Mouse (Mus musculus): Measurements from ENCODE around the gene Col5a3. TPM values are rescaled to one million over a fixed set of nuclear protein-coding genes. Genes with fewer than 3 reads are reported as not detected.

Col5a3 gene
- polyA plus RNA-seq (2015; fragmentation: Nextera tagmentation; extraction: Ambion mirVana): 0.85 and 1.3 TPM in 2 replicates

- Histone ChIP-seq H3K4me2 (ENCODE audit: low read length) (peak within 1 kb of the TSS; percentile 43), H3K27ac (ENCODE audit: low read length) (no peak within 1 kb of the TSS), H3K9me3 (replicated peaks; ENCODE audit: control insufficient read depth, low read length, poor library complexity, severe bottlenecking) (no peaks in the 10 kb centered on the region), H3K36me3 (ENCODE audit: control insufficient read depth, insufficient read depth, low read length) (no peaks in the 10 kb centered on the region), H3K27me3 (ENCODE audit: control insufficient read depth, insufficient read depth, low read depth, low read length) (peaks cover 8% of the 10 kb centered on the region; the same call in 1 of the 2 replicates), H3K4me3 (ENCODE audit: low read depth, low read length) (0 out of 2 replicates have a peak within 1 kb of the TSS, but pooled peaks have one; percentile 5), H3K4me1 (ENCODE audit: control insufficient read depth, insufficient read depth, low read length) (peaks cover 5% of the 10 kb centered on the region; the same call in 1 of the 2 replicates), H3K9ac (ENCODE audit: low read depth, low read length) (0 out of 2 replicates have a peak within 1 kb of the TSS, but pooled peaks have one; percentile 25)
- 5% methylated on average over 28 of the region's 29 CpGs for WGBS
- no peak for ATAC-seq
These were observed at the start of gene Col5a3 for GRCm38 (mm10) chr9:20814521-20815272. Gene Col5a3, minus strand, starts transcription at chr9:20815067.

GRCm38 (mm10) chr9:20862225-20862624, 47.4 kb upstream of the Col5a3 start:
- Histone ChIP-seq H3K4me1 (ENCODE audit: control insufficient read depth, insufficient read depth, low read length) (no peaks in the 10 kb centered on the region), H3K4me2 (ENCODE audit: low read length) (no peak overlapping the region), H3K4me3 (ENCODE audit: low read depth, low read length) (no peak overlapping the region), H3K9ac (ENCODE audit: low read depth, low read length) (no peak overlapping the region), H3K27me3 (ENCODE audit: control insufficient read depth, insufficient read depth, low read depth, low read length) (peaks cover 4% of the 10 kb centered on the region), H3K27ac (ENCODE audit: low read length) (no peak overlapping the region), H3K9me3 (replicated peaks; ENCODE audit: control insufficient read depth, low read length, poor library complexity, severe bottlenecking) (no peaks in the 10 kb centered on the region), H3K36me3 (ENCODE audit: control insufficient read depth, insufficient read depth, low read length) (no peaks in the 10 kb centered on the region)
- WGBS: 57% methylated on average over 4 of the region's 4 CpGs
- no peak for ATAC-seq

- H3K4me3 ChIP-seq (ENCODE audit: low read depth, low read length): no peak overlapping the region
- H3K27me3 ChIP-seq (ENCODE audit: control insufficient read depth, insufficient read depth, low read depth, low read length): peaks cover 4% of the 10 kb centered on the region; the same call in 1 of the 2 replicates
- H3K9me3 ChIP-seq (replicated peaks; ENCODE audit: control insufficient read depth, low read length, poor library complexity, severe bottlenecking): no peaks in the 10 kb centered on the region
- no peak overlapping the region for H3K9ac ChIP-seq (ENCODE audit: low read depth, low read length)
- no peak for ATAC-seq
- H3K36me3 ChIP-seq (ENCODE audit: control insufficient read depth, insufficient read depth, low read length): no peaks in the 10 kb centered on the region
- H3K27ac ChIP-seq (ENCODE audit: low read length): no peak overlapping the region
- H3K4me1 ChIP-seq (ENCODE audit: control insufficient read depth, insufficient read depth, low read length): no peaks in the 10 kb centered on the region
- 11% methylated on average over 4 of the region's 4 CpGs for WGBS
- no peak overlapping the region for H3K4me2 ChIP-seq (ENCODE audit: low read length)
These were observed 47.0 kb upstream of the Col5a3 start for GRCm38 (mm10) chr9:20861821-20862220.

- no peak overlapping the region for H3K27ac ChIP-seq (ENCODE audit: low read length)
- H3K36me3 ChIP-seq (ENCODE audit: control insufficient read depth, insufficient read depth, low read length): no peaks in the 10 kb centered on the region
- no peak overlapping the region for H3K9ac ChIP-seq (ENCODE audit: low read depth, low read length)
- 0 out of 2 replicates have a peak, but pooled peaks cover 4% of the 10 kb centered on the region for H3K27me3 ChIP-seq (ENCODE audit: control insufficient read depth, insufficient read depth, low read depth, low read length)
- no peak overlapping the region for H3K4me3 ChIP-seq (ENCODE audit: low read depth, low read length)
- H3K4me1 ChIP-seq (ENCODE audit: control insufficient read depth, insufficient read depth, low read length): no peaks in the 10 kb centered on the region
- no peak for ATAC-seq
- no peak overlapping the region for H3K4me2 ChIP-seq (ENCODE audit: low read length)
- H3K9me3 ChIP-seq (replicated peaks; ENCODE audit: control insufficient read depth, low read length, poor library complexity, severe bottlenecking): no peaks in the 10 kb centered on the region
- 50% methylated on average over 6 of the region's 6 CpGs for WGBS
These were observed 45.1 kb upstream of the Col5a3 start for GRCm38 (mm10) chr9:20859926-20860325.

- Histone ChIP-seq H3K9ac (ENCODE audit: low read depth, low read length) (no peak overlapping the region), H3K36me3 (ENCODE audit: control insufficient read depth, insufficient read depth, low read length) (no peaks in the 10 kb centered on the region), H3K4me1 (ENCODE audit: control insufficient read depth, insufficient read depth, low read length) (no peaks in the 10 kb centered on the region), H3K9me3 (replicated peaks; ENCODE audit: control insufficient read depth, low read length, poor library complexity, severe bottlenecking) (no peaks in the 10 kb centered on the region), H3K4me2 (ENCODE audit: low read length) (no peak overlapping the region), H3K27ac (ENCODE audit: low read length) (no peak overlapping the region), H3K4me3 (ENCODE audit: low read depth, low read length) (no peak overlapping the region), H3K27me3 (ENCODE audit: control insufficient read depth, insufficient read depth, low read depth, low read length) (peaks cover 10% of the 10 kb centered on the region; the same call in 1 of the 2 replicates)
- 14% methylated on average over 6 of the region's 6 CpGs for WGBS
- ATAC-seq: no peak
These were observed 42.3 kb upstream of the Col5a3 start for GRCm38 (mm10) chr9:20857131-20857530.

GRCm38 (mm10) chr9:20850179-20850578, 35.3 kb upstream of the Col5a3 start:
- Histone ChIP-seq H3K4me3 (ENCODE audit: low read depth, low read length) (no peak overlapping the region), H3K9me3 (replicated peaks; ENCODE audit: control insufficient read depth, low read length, poor library complexity, severe bottlenecking) (no peaks in the 10 kb centered on the region), H3K27ac (ENCODE audit: low read length) (no peak overlapping the region), H3K4me1 (ENCODE audit: control insufficient read depth, insufficient read depth, low read length) (no peaks in the 10 kb centered on the region), H3K4me2 (ENCODE audit: low read length) (no peak overlapping the region), H3K9ac (ENCODE audit: low read depth, low read length) (no peak overlapping the region), H3K27me3 (ENCODE audit: control insufficient read depth, insufficient read depth, low read depth, low read length) (peaks cover 6% of the 10 kb centered on the region; the same call in 1 of the 2 replicates), H3K36me3 (ENCODE audit: control insufficient read depth, insufficient read depth, low read length) (no peaks in the 10 kb centered on the region)
- no peak for ATAC-seq
- 78% methylated on average over 2 of the region's 2 CpGs for WGBS

- no peak for ATAC-seq
- Histone ChIP-seq H3K36me3 (ENCODE audit: control insufficient read depth, insufficient read depth, low read length) (no peaks in the 10 kb centered on the region), H3K9me3 (replicated peaks; ENCODE audit: control insufficient read depth, low read length, poor library complexity, severe bottlenecking) (no peaks in the 10 kb centered on the region), H3K27me3 (ENCODE audit: control insufficient read depth, insufficient read depth, low read depth, low read length) (no peaks in the 10 kb centered on the region), H3K4me1 (ENCODE audit: control insufficient read depth, insufficient read depth, low read length) (no peaks in the 10 kb centered on the region), H3K4me3 (ENCODE audit: low read depth, low read length) (no peak overlapping the region), H3K27ac (ENCODE audit: low read length) (no peak overlapping the region), H3K9ac (ENCODE audit: low read depth, low read length) (no peak overlapping the region), H3K4me2 (ENCODE audit: low read length) (no peak overlapping the region)
- WGBS: 30% methylated on average over 2 of the region's 2 CpGs
These were observed 27.8 kb upstream of the Col5a3 start for GRCm38 (mm10) chr9:20842670-20843069.

- Histone ChIP-seq H3K4me3 (ENCODE audit: low read depth, low read length) (no peak overlapping the region), H3K9ac (ENCODE audit: low read depth, low read length) (no peak overlapping the region), H3K36me3 (ENCODE audit: control insufficient read depth, insufficient read depth, low read length) (no peaks in the 10 kb centered on the region), H3K27ac (ENCODE audit: low read length) (no peak overlapping the region), H3K9me3 (replicated peaks; ENCODE audit: control insufficient read depth, low read length, poor library complexity, severe bottlenecking) (no peaks in the 10 kb centered on the region), H3K4me1 (ENCODE audit: control insufficient read depth, insufficient read depth, low read length) (no peaks in the 10 kb centered on the region), H3K27me3 (ENCODE audit: control insufficient read depth, insufficient read depth, low read depth, low read length) (no peaks in the 10 kb centered on the region), H3K4me2 (ENCODE audit: low read length) (no peak overlapping the region)
- WGBS: 71% methylated on average over 4 of the region's 4 CpGs
- no peak for ATAC-seq
These were observed 27.3 kb upstream of the Col5a3 start for GRCm38 (mm10) chr9:20842211-20842610.

- H3K36me3 ChIP-seq (ENCODE audit: control insufficient read depth, insufficient read depth, low read length): no peaks in the 10 kb centered on the region
- no peak overlapping the region for H3K4me3 ChIP-seq (ENCODE audit: low read depth, low read length)
- 35% methylated on average over 6 of the region's 6 CpGs for WGBS
- ATAC-seq: no peak
- H3K4me2 ChIP-seq (ENCODE audit: low read length): no peak overlapping the region
- no peak overlapping the region for H3K27ac ChIP-seq (ENCODE audit: low read length)
- no peaks in the 10 kb centered on the region for H3K4me1 ChIP-seq (ENCODE audit: control insufficient read depth, insufficient read depth, low read length)
- no peak overlapping the region for H3K9ac ChIP-seq (ENCODE audit: low read depth, low read length)
- no peaks in the 10 kb centered on the region for H3K27me3 ChIP-seq (ENCODE audit: control insufficient read depth, insufficient read depth, low read depth, low read length)
- H3K9me3 ChIP-seq (replicated peaks; ENCODE audit: control insufficient read depth, low read length, poor library complexity, severe bottlenecking): no peaks in the 10 kb centered on the region
These were observed 24.1 kb upstream of the Col5a3 start for GRCm38 (mm10) chr9:20838931-20839330.

Measured in midbrain, embryonic 16.5 days (tissue).